Mouse (Mus musculus): ENCODE measurements at regions not wholly inside any gene's neighbourhood (a gene's known extent, or its start where the extent isn't known, plus 50 kb on each side); places are given as distances from the start of the nearest gene placed in this dataset.

DNA sequence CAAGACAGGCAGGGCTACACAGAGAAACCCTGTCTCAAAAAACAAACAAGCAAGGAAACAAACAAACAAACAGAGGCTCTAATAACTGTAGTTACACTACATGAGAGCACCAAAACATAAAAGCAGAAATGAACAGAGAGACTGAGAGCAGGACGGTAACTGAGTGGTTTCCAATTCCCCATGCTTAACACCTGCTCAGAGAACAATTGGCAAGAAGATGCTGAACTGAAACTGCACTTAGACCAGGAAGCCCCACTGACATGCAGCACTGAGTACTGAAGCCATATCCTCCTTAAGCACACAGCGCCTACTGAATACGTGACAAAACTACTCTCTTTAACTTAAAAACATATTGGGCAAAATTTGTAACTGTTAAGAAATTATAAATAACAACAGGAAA is 52.7 kb upstream of the Alkal2 start:
- no peak for TF ChIP-seq POLR2A (IDR thresholded peaks at IDR 0.05; ENCODE audit: borderline replicate concordance, extremely low read depth, insufficient read depth, insufficient read length, poor library complexity, severe bottlenecking)
- no peak for TF ChIP-seq CTCF (IDR thresholded peaks at IDR 0.05; ENCODE audit: borderline replicate concordance, extremely low read depth, insufficient read depth, insufficient read length)
